Mouse (Mus musculus): ENCODE results near the gene Pold1. TPM values are rescaled to one million over a fixed set of nuclear protein-coding genes. Genes with fewer than 3 reads are reported as not detected.

Gene Pold1
- polyA plus RNA-seq, 1 experiment = 38.4 TPM

GRCm38 (mm10) chr7:44524502-44524901, 24.1 kb downstream of the Pold1 start, which contains the start of gene Mybpc2:
Gene Mybpc2, minus strand, starts transcription at chr7:44524656.
- peak; percentile 7 for DNase-seq (ENCODE audit: low read depth)
- TF ChIP-seq POLR2A (IDR thresholded peaks at IDR 0.05; ENCODE audit: borderline replicate concordance, extremely low read depth, insufficient read depth, insufficient read length, poor library complexity, severe bottlenecking) = no peak

GRCm38 (mm10) chr7:44523056-44523455, 25.6 kb downstream of the Pold1 start:
- no peak for DNase-seq (ENCODE audit: low read depth)
- TF ChIP-seq CTCF (IDR thresholded peaks at IDR 0.05; ENCODE audit: borderline replicate concordance, extremely low read depth, insufficient read depth, insufficient read length) (no peak), POLR2A (IDR thresholded peaks at IDR 0.05; ENCODE audit: borderline replicate concordance, extremely low read depth, insufficient read depth, insufficient read length, poor library complexity, severe bottlenecking) (no peak)

GRCm38 (mm10) chr7:44521710-44522109, 26.9 kb downstream of the Pold1 start:
- TF ChIP-seq CTCF (IDR thresholded peaks at IDR 0.05; ENCODE audit: borderline replicate concordance, extremely low read depth, insufficient read depth, insufficient read length) = peak; percentile 74
- no peak for TF ChIP-seq POLR2A (IDR thresholded peaks at IDR 0.05; ENCODE audit: borderline replicate concordance, extremely low read depth, insufficient read depth, insufficient read length, poor library complexity, severe bottlenecking)
- DNase-seq (ENCODE audit: low read depth) = peak; percentile 67

GRCm38 (mm10) chr7:44520990-44521389, 27.7 kb downstream of the Pold1 start:
- TF ChIP-seq CTCF (IDR thresholded peaks at IDR 0.05; ENCODE audit: borderline replicate concordance, extremely low read depth, insufficient read depth, insufficient read length) = no peak
- TF ChIP-seq POLR2A (IDR thresholded peaks at IDR 0.05; ENCODE audit: borderline replicate concordance, extremely low read depth, insufficient read depth, insufficient read length, poor library complexity, severe bottlenecking) = no peak
- no peak for DNase-seq (ENCODE audit: low read depth)

- TF ChIP-seq POLR2A (IDR thresholded peaks at IDR 0.05; ENCODE audit: borderline replicate concordance, extremely low read depth, insufficient read depth, insufficient read length, poor library complexity, severe bottlenecking) = no peak
- TF ChIP-seq CTCF (IDR thresholded peaks at IDR 0.05; ENCODE audit: borderline replicate concordance, extremely low read depth, insufficient read depth, insufficient read length) = peak; percentile 36; the same call in 1 of the 2 replicates
- DNase-seq (ENCODE audit: low read depth) = no peak
These were observed 29.3 kb downstream of the Pold1 start for GRCm38 (mm10) chr7:44519240-44519913.

GRCm38 (mm10) chr7:44507491-44507890, 41.2 kb downstream of the Pold1 start:
- TF ChIP-seq CTCF (IDR thresholded peaks at IDR 0.05; ENCODE audit: borderline replicate concordance, extremely low read depth, insufficient read depth, insufficient read length) = no peak
- TF ChIP-seq POLR2A (IDR thresholded peaks at IDR 0.05; ENCODE audit: borderline replicate concordance, extremely low read depth, insufficient read depth, insufficient read length, poor library complexity, severe bottlenecking) = no peak
- DNase-seq (ENCODE audit: low read depth) = no peak

- TF ChIP-seq CTCF (IDR thresholded peaks at IDR 0.05; ENCODE audit: borderline replicate concordance, extremely low read depth, insufficient read depth, insufficient read length) (peak; percentile 80), POLR2A (IDR thresholded peaks at IDR 0.05; ENCODE audit: borderline replicate concordance, extremely low read depth, insufficient read depth, insufficient read length, poor library complexity, severe bottlenecking) (no peak)
These were observed 47.0 kb downstream of the Pold1 start for GRCm38 (mm10) chr7:44501563-44502115.

GRCm38 (mm10) chr7:44500046-44500445, 48.6 kb downstream of the Pold1 start:
- TF ChIP-seq POLR2A (IDR thresholded peaks at IDR 0.05; ENCODE audit: borderline replicate concordance, extremely low read depth, insufficient read depth, insufficient read length, poor library complexity, severe bottlenecking) = no peak
- TF ChIP-seq CTCF (IDR thresholded peaks at IDR 0.05; ENCODE audit: borderline replicate concordance, extremely low read depth, insufficient read depth, insufficient read length) = no peak
- DNase-seq (ENCODE audit: low read depth) = no peak

More at GRCm38 (mm10) chr7:44501563-44502115, 47.0 kb downstream of the Pold1 start:
- peak; percentile 81 for DNase-seq (ENCODE audit: low read depth)

GRCm38 (mm10) chr7:44498922-44499321, 49.7 kb downstream of the Pold1 start:
- TF ChIP-seq CTCF (IDR thresholded peaks at IDR 0.05; ENCODE audit: borderline replicate concordance, extremely low read depth, insufficient read depth, insufficient read length) (no peak), POLR2A (IDR thresholded peaks at IDR 0.05; ENCODE audit: borderline replicate concordance, extremely low read depth, insufficient read depth, insufficient read length, poor library complexity, severe bottlenecking) (no peak)
- DNase-seq (ENCODE audit: low read depth) = no peak

- DNase-seq (ENCODE audit: low read depth) = no peak
- no peak for TF ChIP-seq POLR2A (IDR thresholded peaks at IDR 0.05; ENCODE audit: borderline replicate concordance, extremely low read depth, insufficient read depth, insufficient read length, poor library complexity, severe bottlenecking)
- TF ChIP-seq CTCF (IDR thresholded peaks at IDR 0.05; ENCODE audit: borderline replicate concordance, extremely low read depth, insufficient read depth, insufficient read length) = no peak
These were observed 51.1 kb downstream of the Pold1 start for GRCm38 (mm10) chr7:44497361-44498055.

GRCm38 (mm10) chr7:44496771-44497109, 51.9 kb downstream of the Pold1 start:
- no peak for DNase-seq (ENCODE audit: low read depth)
- TF ChIP-seq CTCF (IDR thresholded peaks at IDR 0.05; ENCODE audit: borderline replicate concordance, extremely low read depth, insufficient read depth, insufficient read length) (no peak), POLR2A (IDR thresholded peaks at IDR 0.05; ENCODE audit: borderline replicate concordance, extremely low read depth, insufficient read depth, insufficient read length, poor library complexity, severe bottlenecking) (no peak)
